Mouse (Mus musculus) hindbrain, embryonic 11.5 days (tissue): ENCODE measurements around the gene Mcfd2. TPM values are rescaled to one million over a fixed set of nuclear protein-coding genes. Genes with fewer than 3 reads are reported as not detected.

ENCODE experiments used
- ATAC-seq: fragments of 200-750 bp; cut with Nextera tagmentation; 2 replicates; pipeline ENCODE4 v1.8.0; 2017; ENCODE audit warnings: mild to moderate bottlenecking, moderate TSS enrichment, moderate library complexity; ENCODE audit not compliant: low FRiP score
- DNase-seq: peaks from one replicate; pipeline ENCODE4 v3.0.0-alpha.2; 2015; ENCODE audit warnings: low spot score
- H3K27ac ChIP-seq: fragments of 300-500 bp; sonication (generic); 2 replicates; pipeline ENCODE4 v1.5.1; 2014; ENCODE audit warnings: mild to moderate bottlenecking, low read depth, low read length
- H3K27me3 ChIP-seq: fragments of 300-500 bp; sonication (generic); 2 replicates; pipeline ENCODE4 v1.6.1; 2014; ENCODE audit warnings: mild to moderate bottlenecking, low read length, moderate library complexity, mixed read lengths; ENCODE audit not compliant: control insufficient read depth, insufficient read depth
- H3K36me3 ChIP-seq: fragments of 300-500 bp; sonication (generic); 2 replicates; pipeline ENCODE4 v1.6.1; 2014; ENCODE audit warnings: mild to moderate bottlenecking, low read length, moderate library complexity, mixed read lengths; ENCODE audit not compliant: control insufficient read depth, insufficient read depth
- H3K4me1 ChIP-seq: fragments of 300-500 bp; sonication (generic); replicated peaks from 2 replicates; pipeline ENCODE4 v1.6.1; 2014; ENCODE audit warnings: low read length, mixed read lengths; ENCODE audit not compliant: control insufficient read depth, insufficient read depth
- H3K4me2 ChIP-seq: fragments of 300-500 bp; sonication (generic); replicated peaks from 2 replicates; pipeline ENCODE4 v1.6.1; 2014; ENCODE audit warnings: mild to moderate bottlenecking, low read depth, low read length
- H3K4me3 ChIP-seq: fragments of 300-500 bp; sonication (generic); 2 replicates; pipeline ENCODE4 v1.5.1; 2014; ENCODE audit warnings: low read depth, low read length
- H3K9ac ChIP-seq: fragments of 300-500 bp; sonication (generic); 2 replicates; pipeline ENCODE4 v1.6.1; 2014; ENCODE audit warnings: low read depth, low read length
- H3K9me3 ChIP-seq: fragments of 300-500 bp; sonication (generic); 2 replicates; pipeline ENCODE4 v1.6.1; 2016; ENCODE audit warnings: low read length; ENCODE audit not compliant: control insufficient read depth
- WGBS: fragments of 180-500 bp; shearing (Covaris S2); extraction: QIAGEN DNeasy Blood & Tissue Kit; methylation state at CpG from one replicate; pipeline ENCODE4 v1.1.7; 2014; 5-methylcytosine and 5-hydroxymethylcytosine counted together
- polyA plus RNA-seq: library from polyadenylated mRNA; unstranded; fragments of >200 nt; fragmentation: Nextera tagmentation; extraction: Ambion mirVana; gene quantifications from 2 replicates; pipeline ENCODE4 v1.2.1, GENCODE M21; 2014

Gene Mcfd2
- polyA plus RNA-seq, 1 experiment from 2014 or later: 69.4 TPM

DNA sequence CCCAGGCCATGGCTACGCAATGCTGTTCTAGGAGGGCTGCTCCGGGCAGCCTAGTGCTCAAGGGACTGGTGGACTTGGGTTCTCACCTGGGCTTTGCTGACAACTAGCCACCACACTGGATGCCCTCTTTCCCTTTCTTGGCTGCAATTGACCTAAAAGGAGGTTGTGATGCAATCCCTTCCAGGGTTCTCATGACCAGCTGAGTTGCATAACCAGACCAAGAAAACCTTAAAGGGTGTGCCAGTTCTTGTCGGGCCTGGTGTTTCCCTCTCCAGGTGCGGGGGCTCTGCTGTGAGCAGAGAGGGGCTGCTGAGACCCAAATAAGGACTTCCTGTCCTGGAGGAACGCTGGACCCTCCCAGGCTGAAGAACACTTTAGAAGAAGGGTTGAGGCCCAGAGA is 27.4 kb upstream of the Mcfd2 start:
- Histone ChIP-seq H3K27me3 (peaks cover 6% of the 10 kb centered on the region; the same call in 1 of the 2 replicates), H3K27ac (no peak overlapping the region), H3K36me3 (no peaks in the 10 kb centered on the region), H3K4me3 (no peak overlapping the region), H3K9me3 (no peaks in the 10 kb centered on the region), H3K9ac (no peak overlapping the region), H3K4me2 (no peak overlapping the region), H3K4me1 (no peaks in the 10 kb centered on the region)
- 93% methylated on average over 5 of the region's 5 CpGs for WGBS
- no peak for ATAC-seq
- no peak for DNase-seq

DNA sequence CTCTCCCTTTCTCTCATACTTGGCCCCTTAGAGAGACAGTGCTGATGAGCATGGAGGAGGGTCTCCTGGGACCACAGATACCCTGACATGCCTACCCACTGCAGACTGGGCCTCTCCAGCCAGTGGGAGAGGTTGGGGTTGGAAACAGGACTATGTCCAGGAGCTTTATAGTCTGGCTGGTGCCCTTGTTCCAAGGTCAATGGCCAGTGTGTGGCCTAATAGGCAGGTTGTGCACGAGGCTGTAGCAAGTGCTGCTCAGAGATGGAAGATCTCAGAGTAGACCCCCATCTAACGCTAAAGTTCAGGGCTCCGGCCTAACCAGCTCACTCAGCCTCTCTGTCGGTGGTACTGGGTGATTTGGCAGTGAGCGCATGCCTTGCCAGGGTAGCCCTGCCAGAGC is 26.0 kb upstream of the Mcfd2 start:
- Histone ChIP-seq H3K4me1 (no peaks in the 10 kb centered on the region; the same call in 1 of the 2 replicates), H3K4me3 (no peak overlapping the region), H3K27me3 (peaks cover 8% of the 10 kb centered on the region; the same call in 1 of the 2 replicates), H3K27ac (no peak overlapping the region), H3K4me2 (no peak overlapping the region), H3K9ac (no peak overlapping the region), H3K9me3 (no peaks in the 10 kb centered on the region), H3K36me3 (no peaks in the 10 kb centered on the region)
- ATAC-seq: no peak
- 70% methylated on average over 5 of the region's 5 CpGs for WGBS
- DNase-seq: no peak

DNA sequence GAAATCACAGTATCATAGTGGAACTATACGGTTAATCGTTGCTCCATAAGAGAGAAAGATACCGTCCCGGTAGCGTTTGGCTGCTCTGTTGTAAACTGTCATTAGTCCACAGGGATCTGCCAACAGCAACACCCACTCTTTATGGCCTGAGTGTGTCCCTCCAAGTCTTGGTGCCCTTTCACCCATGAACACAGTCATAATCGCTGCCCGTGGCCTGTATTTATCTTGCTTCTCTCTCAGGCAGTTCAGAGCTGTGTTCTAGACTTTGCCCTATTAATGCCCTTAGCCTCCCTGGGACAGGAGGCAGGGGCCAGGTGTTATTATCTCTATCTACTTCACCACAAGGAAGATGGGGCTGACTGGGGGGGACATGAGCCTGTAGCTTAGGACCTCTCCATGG is 25.3 kb upstream of the Mcfd2 start:
- no peak overlapping the region for H3K4me3 ChIP-seq
- peaks cover 8% of the 10 kb centered on the region; the same call in 1 of the 2 replicates for H3K27me3 ChIP-seq
- WGBS: 95% methylated on average over 7 of the region's 7 CpGs
- H3K36me3 ChIP-seq: no peaks in the 10 kb centered on the region
- H3K9me3 ChIP-seq: no peaks in the 10 kb centered on the region
- no peak for DNase-seq
- no peak overlapping the region for H3K9ac ChIP-seq
- no peak overlapping the region for H3K4me2 ChIP-seq
- no peak overlapping the region for H3K27ac ChIP-seq
- ATAC-seq: no peak
- H3K4me1 ChIP-seq: no peaks in the 10 kb centered on the region; the same call in 1 of the 2 replicates

DNA sequence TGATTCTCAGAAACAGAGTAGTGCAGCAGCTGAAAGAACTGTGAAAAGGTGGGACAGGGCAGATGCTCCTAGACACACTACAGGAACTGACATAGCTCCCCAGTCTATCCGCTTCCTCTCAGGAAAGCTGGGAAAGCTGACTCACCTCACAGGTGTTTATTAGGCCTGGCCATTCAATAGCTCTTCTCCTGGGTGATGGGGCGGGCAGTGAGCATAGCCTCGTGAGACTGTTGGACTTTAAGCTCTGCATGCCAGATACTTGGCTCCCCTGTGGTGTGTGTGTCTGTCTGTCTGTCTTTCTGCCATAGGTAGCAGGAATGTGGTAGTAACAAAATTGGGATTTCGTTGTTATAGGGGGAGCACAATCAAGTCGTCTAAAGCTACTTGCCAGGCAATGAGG is 23.6 kb upstream of the Mcfd2 start:
- H3K9me3 ChIP-seq: no peaks in the 10 kb centered on the region
- H3K4me1 ChIP-seq: no peaks in the 10 kb centered on the region; the same call in 1 of the 2 replicates
- no peak overlapping the region for H3K4me3 ChIP-seq
- no peak overlapping the region for H3K9ac ChIP-seq
- no peaks in the 10 kb centered on the region for H3K36me3 ChIP-seq
- 78% methylated on average over 5 of the region's 5 CpGs for WGBS
- no peak overlapping the region for H3K27ac ChIP-seq
- H3K27me3 ChIP-seq: peaks cover 15% of the 10 kb centered on the region
- no peak for DNase-seq
- H3K4me2 ChIP-seq: no peak overlapping the region
- ATAC-seq: no peak

DNA sequence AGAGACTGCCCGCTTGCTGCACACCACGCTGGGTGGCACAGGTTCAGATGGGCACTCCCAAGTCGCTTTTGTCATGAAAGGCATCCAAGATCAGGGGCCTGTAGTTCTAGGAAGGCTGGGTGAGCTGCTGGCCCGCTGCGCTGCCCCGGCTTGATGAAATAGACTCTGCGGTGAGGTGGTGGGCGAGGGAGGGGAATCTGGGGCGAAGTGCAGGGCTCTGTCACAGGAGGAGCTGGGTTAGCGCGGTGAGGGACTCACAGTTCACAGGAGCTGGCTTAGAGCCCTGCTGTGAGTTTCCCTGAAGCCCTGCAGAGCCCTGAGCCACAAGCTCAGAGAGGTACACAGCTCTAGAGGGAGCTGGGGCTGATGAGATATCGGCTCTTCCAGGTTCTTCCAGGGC is 22.4 kb upstream of the Mcfd2 start:
- H3K27ac ChIP-seq: no peak overlapping the region

DNA sequence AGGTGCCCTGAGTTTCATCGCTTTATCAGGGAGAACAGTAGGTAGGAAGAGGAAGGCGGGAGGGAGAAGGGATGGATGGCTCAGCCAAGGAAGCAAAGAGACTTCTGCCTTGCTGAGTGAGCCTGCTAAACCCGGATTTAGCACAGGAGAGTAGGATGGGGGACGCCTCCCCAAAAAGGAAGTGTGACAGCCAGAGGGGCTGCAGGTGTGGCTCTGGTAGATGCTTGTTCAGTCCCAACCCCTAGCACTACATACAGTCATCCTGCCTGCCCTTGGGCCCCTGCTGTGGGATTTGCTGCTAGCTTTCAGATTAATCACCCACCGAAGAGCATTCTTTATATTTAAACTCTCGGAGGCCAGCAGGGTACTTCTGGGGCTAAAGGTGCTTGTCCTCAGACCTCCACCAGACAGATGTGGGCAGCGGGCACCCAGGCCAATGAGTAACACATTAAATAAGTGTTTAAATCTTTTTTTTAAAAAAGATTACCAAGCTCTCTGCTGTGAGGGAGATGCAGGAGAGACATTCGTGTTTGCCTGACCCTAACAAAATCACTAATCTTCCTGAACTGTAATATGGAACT is 21.6 kb upstream of the Mcfd2 start:
- no peaks in the 10 kb centered on the region; the same call in 1 of the 2 replicates for H3K4me1 ChIP-seq
- no peak for ATAC-seq
- no peaks in the 10 kb centered on the region for H3K9me3 ChIP-seq
- H3K36me3 ChIP-seq: no peaks in the 10 kb centered on the region
- 52% methylated on average over 8 of the region's 8 CpGs for WGBS
- peaks cover 26% of the 10 kb centered on the region for H3K27me3 ChIP-seq
- DNase-seq: no peak
- no peak overlapping the region for H3K4me2 ChIP-seq
- H3K4me3 ChIP-seq: no peak overlapping the region
- no peak overlapping the region for H3K9ac ChIP-seq
- no peak overlapping the region for H3K27ac ChIP-seq

More for the DNA sequence above, 22.4 kb upstream of the Mcfd2 start:
- ATAC-seq: no peak
- Histone ChIP-seq H3K27me3 (peaks cover 23% of the 10 kb centered on the region), H3K4me3 (no peak overlapping the region), H3K4me2 (no peak overlapping the region), H3K9me3 (no peaks in the 10 kb centered on the region), H3K4me1 (no peaks in the 10 kb centered on the region; the same call in 1 of the 2 replicates), H3K36me3 (no peaks in the 10 kb centered on the region), H3K9ac (no peak overlapping the region)
- WGBS: 26% methylated on average over 12 of the region's 12 CpGs
- DNase-seq: no peak

DNA sequence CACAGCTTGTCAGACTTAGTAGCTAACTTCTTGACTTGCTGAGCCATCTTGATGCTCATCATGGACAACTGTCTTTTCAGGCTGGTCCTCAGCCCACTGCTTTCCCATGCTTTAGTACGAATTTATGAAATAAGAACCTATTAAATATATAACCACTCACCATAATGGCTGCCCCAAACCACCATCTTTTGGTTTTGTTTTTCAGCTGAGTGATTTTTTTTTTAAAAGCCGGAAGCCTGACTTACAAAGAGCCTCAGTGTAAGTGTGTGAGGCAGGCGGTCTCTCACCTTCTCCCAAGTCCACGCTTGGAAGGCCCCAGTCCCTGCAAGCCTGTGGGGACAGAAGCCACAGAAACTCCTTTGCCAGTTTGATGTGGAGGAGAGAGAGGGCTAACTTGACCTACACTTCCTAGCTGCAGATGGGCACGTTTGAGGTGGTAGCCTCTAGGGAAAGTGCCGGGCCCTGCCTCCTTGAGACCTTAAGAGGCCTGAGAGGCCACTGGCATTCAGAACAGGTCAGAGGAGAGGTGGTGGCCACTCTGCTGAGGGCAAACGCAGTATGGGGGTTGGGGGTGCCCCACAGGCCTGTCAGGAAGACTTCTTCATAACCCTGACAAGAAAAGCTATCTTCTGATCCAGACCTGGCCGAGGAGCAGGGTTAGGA is 20.9 kb upstream of the Mcfd2 start:
- DNase-seq: no peak
- no peaks in the 10 kb centered on the region for H3K36me3 ChIP-seq
- peaks cover 26% of the 10 kb centered on the region for H3K27me3 ChIP-seq
- H3K27ac ChIP-seq: no peak overlapping the region
- H3K4me2 ChIP-seq: no peak overlapping the region
- no peaks in the 10 kb centered on the region for H3K9me3 ChIP-seq
- H3K4me1 ChIP-seq: no peaks in the 10 kb centered on the region; the same call in 1 of the 2 replicates
- H3K4me3 ChIP-seq: no peak overlapping the region
- ATAC-seq: no peak
- no peak overlapping the region for H3K9ac ChIP-seq
- WGBS: 60% methylated on average over 8 of the region's 8 CpGs

DNA sequence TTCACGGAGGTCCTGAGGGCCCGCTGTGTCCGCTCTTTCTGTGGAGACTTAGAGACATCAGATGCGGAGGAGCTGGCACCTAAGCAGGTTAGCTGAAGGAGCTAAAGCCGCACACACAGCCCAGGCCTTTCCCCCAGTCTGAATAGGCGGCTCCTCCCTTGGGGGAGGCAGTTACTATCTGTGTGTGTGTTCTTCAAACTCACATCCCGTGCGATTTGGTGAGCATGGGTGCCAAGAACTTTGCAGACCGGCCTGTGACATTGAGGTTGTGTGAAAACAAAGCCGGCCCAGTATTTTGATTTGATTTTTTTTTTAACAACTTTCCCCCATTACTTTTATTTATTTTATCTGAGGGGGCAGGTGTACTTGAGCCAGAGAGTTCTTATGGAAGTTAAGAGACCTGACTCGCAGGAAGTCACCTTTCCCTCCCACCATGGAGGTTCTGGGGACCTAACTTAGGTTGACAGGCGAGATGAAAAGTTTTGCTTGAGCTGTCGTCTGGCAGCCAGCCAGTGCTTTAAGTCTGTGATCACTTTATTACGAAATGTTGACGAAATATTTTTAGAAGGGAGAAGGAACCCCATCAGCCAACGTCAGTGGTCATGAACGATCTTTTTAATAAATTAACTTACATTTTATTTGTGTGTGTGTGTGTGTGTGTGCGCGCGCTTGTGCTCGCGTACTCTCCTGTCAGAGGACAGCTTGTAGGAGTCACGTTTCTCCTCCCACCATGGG is 20.2 kb upstream of the Mcfd2 start:
- no peaks in the 10 kb centered on the region for H3K36me3 ChIP-seq
- ATAC-seq (no peak), DNase-seq (no peak)
- peaks cover 26% of the 10 kb centered on the region for H3K27me3 ChIP-seq
- H3K9me3 ChIP-seq: no peaks in the 10 kb centered on the region
- H3K27ac ChIP-seq: no peak overlapping the region
- WGBS: 80% methylated on average over 23 of the region's 23 CpGs
- peaks cover 2% of the 10 kb centered on the region for H3K4me1 ChIP-seq
- H3K4me2 ChIP-seq: no peak overlapping the region
- H3K4me3 ChIP-seq: no peak overlapping the region
- no peak overlapping the region for H3K9ac ChIP-seq
